Mouse (Mus musculus) hindbrain, embryonic 12.5 days (tissue): Measurements from ENCODE around the gene Adamtsl3. TPM values are rescaled to one million over a fixed set of nuclear protein-coding genes. Genes with fewer than 3 reads are reported as not detected.

Experiments
- ATAC-seq: fragments of 200-750 bp; cut with Nextera tagmentation; 2 replicates; pipeline ENCODE4 v1.8.0; 2017; ENCODE audit warnings: moderate TSS enrichment; ENCODE audit not compliant: low FRiP score
- H3K27ac ChIP-seq: fragments of 300-500 bp; sonication (generic); 2 replicates; pipeline ENCODE4 v1.5.1; 2016; ENCODE audit warnings: mild to moderate bottlenecking
- H3K27me3 ChIP-seq: fragments of 300-500 bp; sonication (generic); 2 replicates; pipeline ENCODE4 v1.6.1; 2016; ENCODE audit warnings: mild to moderate bottlenecking
- H3K36me3 ChIP-seq: fragments of 300-500 bp; sonication (generic); 2 replicates; pipeline ENCODE4 v1.6.1; 2016; ENCODE audit warnings: mild to moderate bottlenecking
- H3K4me1 ChIP-seq: fragments of 300-500 bp; sonication (generic); 2 replicates; pipeline ENCODE4 v1.6.1; 2016
- H3K4me2 ChIP-seq: fragments of 300-500 bp; sonication (generic); replicated peaks from 2 replicates; pipeline ENCODE4 v1.6.1; 2016; ENCODE audit warnings: mild to moderate bottlenecking
- H3K4me3 ChIP-seq: fragments of 300-500 bp; sonication (generic); 2 replicates; pipeline ENCODE4 v1.5.1; 2016; ENCODE audit warnings: mild to moderate bottlenecking
- H3K9ac ChIP-seq: fragments of 300-500 bp; sonication (generic); 2 replicates; pipeline ENCODE4 v1.6.1; 2016; ENCODE audit warnings: mild to moderate bottlenecking, moderate library complexity
- H3K9me3 ChIP-seq: fragments of 300-500 bp; sonication (generic); replicated peaks from 2 replicates; pipeline ENCODE4 v1.6.1; 2016; ENCODE audit warnings: mild to moderate bottlenecking
- WGBS: fragments of 180-500 bp; shearing (Covaris S2); methylation state at CpG from one replicate; pipeline ENCODE4 v1.1.7; 2016; 5-methylcytosine and 5-hydroxymethylcytosine counted together
- polyA plus RNA-seq: library from polyadenylated mRNA; unstranded; fragments of >200 nt; fragmentation: Nextera tagmentation; extraction: Ambion mirVana; gene quantifications from 2 replicates; pipeline ENCODE4 v1.2.1, GENCODE M21; 2016

The Adamtsl3 gene
- polyA plus RNA-seq, 1 experiment from 2014 or later, result 2.0 TPM

DNA sequence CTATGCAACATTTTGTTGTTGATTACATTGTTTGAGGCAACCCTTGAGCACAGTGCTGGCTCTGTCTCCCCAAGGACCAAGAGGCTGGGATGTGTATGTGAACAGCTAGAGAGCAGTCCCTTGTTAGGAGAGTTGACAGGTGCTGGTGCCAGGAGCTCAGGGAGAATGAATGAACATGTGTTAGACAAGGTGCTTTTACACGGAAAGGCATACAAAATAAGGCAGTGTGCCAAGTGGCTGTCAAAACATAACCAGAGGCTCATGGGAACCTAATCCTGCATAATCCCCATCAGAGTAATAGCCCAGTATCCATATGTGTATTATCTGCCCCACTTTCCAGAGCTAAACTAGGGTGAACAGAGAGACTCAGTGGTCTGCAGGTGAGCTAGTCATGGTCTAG, 1.5 kb upstream of the Adamtsl3 start:
- no peak for ATAC-seq
- peaks cover 11% of the 10 kb centered on the region for H3K4me1 ChIP-seq
- H3K27me3 ChIP-seq, result peaks cover 51% of the 10 kb centered on the region
- H3K4me2 ChIP-seq, result no peak overlapping the region
- H3K36me3 ChIP-seq, result no peaks in the 10 kb centered on the region
- 0 out of 2 replicates have a peak, but pooled peaks cover 3% of the 10 kb centered on the region for H3K9me3 ChIP-seq
- H3K27ac ChIP-seq, result no peak overlapping the region
- H3K4me3 ChIP-seq, result no peak overlapping the region
- 71% methylated on average over 1 of the region's 1 CpGs for WGBS
- no peak overlapping the region for H3K9ac ChIP-seq

DNA sequence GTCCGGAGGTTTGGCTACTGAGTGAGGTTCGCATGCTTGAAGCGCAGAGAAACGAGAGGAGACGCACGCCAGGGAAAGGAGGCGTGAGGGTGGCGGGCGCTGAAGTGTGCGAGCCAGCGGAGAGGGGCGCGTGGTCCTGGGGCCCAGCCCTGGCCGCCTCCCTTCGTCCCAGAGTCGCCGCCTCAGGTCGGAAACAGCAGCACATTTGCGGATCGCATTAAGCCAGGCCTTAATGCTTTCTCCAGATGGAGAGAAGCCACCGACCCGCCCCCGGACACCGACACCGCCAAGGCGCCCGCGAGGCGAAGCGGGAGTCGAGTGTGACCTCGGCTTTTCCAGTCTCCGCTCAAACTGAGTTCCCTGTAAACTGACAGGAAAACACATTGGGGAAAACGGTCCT, 638 bp downstream of the Adamtsl3 start:
- no peak overlapping the region for H3K27ac ChIP-seq
- 0 out of 2 replicates have a peak overlapping the region, but pooled peaks have one; percentile 33 for H3K9ac ChIP-seq
- 0 out of 2 replicates have a peak, but pooled peaks cover 3% of the 10 kb centered on the region for H3K9me3 ChIP-seq
- H3K36me3 ChIP-seq, result no peaks in the 10 kb centered on the region
- H3K4me3 ChIP-seq, result peak overlapping the region; percentile 51
- H3K4me1 ChIP-seq, result peaks cover 11% of the 10 kb centered on the region
- H3K27me3 ChIP-seq, result peaks cover 51% of the 10 kb centered on the region
- ATAC-seq, result no peak; the same call in 1 of the 2 replicates
- under 1% methylated on average over 34 of the region's 34 CpGs for WGBS
- H3K4me2 ChIP-seq, result peak overlapping the region; percentile 90

DNA sequence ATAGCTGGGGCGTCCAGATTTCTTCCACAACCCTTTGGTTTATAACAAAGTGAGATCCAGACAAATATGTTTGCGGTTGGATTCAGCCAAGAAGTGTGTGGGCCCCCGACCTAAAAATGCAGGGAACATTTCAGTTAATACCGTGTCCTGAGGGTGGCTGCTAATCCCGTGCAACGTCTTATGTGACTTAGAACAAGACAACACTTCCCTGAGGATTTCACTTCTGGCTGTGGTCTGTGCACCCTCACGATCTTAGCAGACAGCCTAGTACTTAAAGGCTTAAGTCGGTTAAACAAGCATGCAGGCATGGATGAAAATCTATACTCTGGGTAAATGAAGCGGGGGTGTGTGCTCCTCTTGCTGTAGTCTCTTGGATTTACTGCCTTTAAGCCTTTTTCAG, 2.6 kb downstream of the Adamtsl3 start:
- peaks cover 11% of the 10 kb centered on the region for H3K4me1 ChIP-seq
- peaks cover 51% of the 10 kb centered on the region for H3K27me3 ChIP-seq
- 88% methylated on average over 9 of the region's 9 CpGs for WGBS
- no peak overlapping the region for H3K9ac ChIP-seq
- no peak for ATAC-seq
- no peak overlapping the region for H3K4me3 ChIP-seq
- no peak overlapping the region for H3K27ac ChIP-seq
- H3K4me2 ChIP-seq, result no peak overlapping the region
- no peaks in the 10 kb centered on the region for H3K36me3 ChIP-seq
- 0 out of 2 replicates have a peak, but pooled peaks cover 3% of the 10 kb centered on the region for H3K9me3 ChIP-seq

DNA sequence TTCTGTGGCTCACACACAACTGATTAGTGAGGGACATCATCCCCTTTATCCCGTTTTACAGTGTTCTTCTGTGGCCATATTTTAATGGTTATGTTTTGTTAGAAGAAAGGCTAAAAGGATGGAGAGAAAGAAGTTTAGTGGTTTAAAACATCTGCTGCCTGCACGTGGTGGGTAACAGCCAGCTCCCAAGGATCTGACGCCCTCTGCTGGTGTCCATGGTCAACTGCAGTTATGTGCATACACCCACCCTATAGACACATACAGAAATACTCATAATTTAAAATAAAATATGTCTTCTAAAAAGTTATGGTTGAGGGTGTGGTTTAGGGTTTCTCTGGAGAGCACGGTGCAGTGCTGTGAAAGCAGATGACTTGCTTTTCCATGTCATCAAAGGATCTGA, 3.0 kb downstream of the Adamtsl3 start:
- Histone ChIP-seq H3K27ac (no peak overlapping the region), H3K4me1 (peaks cover 11% of the 10 kb centered on the region), H3K9ac (no peak overlapping the region), H3K27me3 (peaks cover 48% of the 10 kb centered on the region), H3K9me3 (0 out of 2 replicates have a peak, but pooled peaks cover 3% of the 10 kb centered on the region), H3K4me3 (no peak overlapping the region), H3K36me3 (no peaks in the 10 kb centered on the region), H3K4me2 (no peak overlapping the region)
- ATAC-seq, result no peak
- WGBS, result 82% methylated on average over 4 of the region's 4 CpGs

DNA sequence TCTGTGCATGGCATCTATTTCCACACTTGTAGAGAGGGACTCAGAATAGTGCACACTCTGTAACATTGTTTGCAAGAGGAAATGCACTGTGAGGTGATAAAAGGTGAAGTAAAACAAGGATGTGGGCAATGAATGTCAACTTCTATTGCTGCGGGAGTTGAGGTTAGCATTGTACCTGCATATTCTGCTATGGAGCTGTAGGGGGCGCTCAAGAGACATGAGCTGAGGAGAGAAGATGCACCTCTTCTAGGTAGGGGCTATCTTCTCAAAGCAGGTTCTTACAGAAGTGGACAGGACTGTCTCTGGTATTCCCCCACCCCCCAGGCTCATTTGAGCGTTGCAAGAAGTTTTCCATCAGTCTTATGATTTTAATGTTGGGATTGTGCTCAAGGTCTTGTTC, 3.7 kb downstream of the Adamtsl3 start:
- 54% methylated on average over 3 of the region's 3 CpGs for WGBS
- no peaks in the 10 kb centered on the region for H3K36me3 ChIP-seq
- H3K4me2 ChIP-seq, result no peak overlapping the region
- H3K27ac ChIP-seq, result no peak overlapping the region
- H3K9me3 ChIP-seq, result 0 out of 2 replicates have a peak, but pooled peaks cover 3% of the 10 kb centered on the region
- H3K27me3 ChIP-seq, result peaks cover 42% of the 10 kb centered on the region
- no peak overlapping the region for H3K9ac ChIP-seq
- no peak for ATAC-seq
- no peak overlapping the region for H3K4me3 ChIP-seq
- H3K4me1 ChIP-seq, result peaks cover 11% of the 10 kb centered on the region

DNA sequence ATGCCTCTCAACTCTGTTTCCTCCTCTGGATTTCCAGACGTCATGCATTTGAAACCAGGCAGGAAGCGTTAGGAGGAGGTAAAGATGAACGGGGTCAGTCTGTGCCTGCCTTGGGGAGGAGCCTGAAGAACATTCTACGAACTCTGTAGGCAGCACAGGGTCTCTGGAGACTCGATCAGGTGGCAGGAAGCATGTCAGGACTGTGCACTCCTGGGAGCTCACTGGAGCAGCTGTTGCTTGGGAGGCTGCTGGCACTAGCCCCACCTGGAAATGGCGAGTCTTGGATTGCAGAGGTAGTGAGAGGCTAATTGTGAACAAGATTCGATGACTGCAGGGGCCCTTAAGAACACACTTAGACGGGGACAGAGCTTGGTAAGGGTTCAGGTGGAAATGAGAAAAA, 6.0 kb downstream of the Adamtsl3 start:
- H3K4me3 ChIP-seq, result no peak overlapping the region
- peaks cover 19% of the 10 kb centered on the region for H3K27me3 ChIP-seq
- H3K4me1 ChIP-seq, result no peaks in the 10 kb centered on the region
- H3K9ac ChIP-seq, result no peak overlapping the region
- H3K4me2 ChIP-seq, result no peak overlapping the region
- WGBS, result 48% methylated on average over 8 of the region's 8 CpGs
- no peak for ATAC-seq
- H3K9me3 ChIP-seq, result 0 out of 2 replicates have a peak, but pooled peaks cover 3% of the 10 kb centered on the region
- no peak overlapping the region for H3K27ac ChIP-seq
- no peaks in the 10 kb centered on the region for H3K36me3 ChIP-seq

DNA sequence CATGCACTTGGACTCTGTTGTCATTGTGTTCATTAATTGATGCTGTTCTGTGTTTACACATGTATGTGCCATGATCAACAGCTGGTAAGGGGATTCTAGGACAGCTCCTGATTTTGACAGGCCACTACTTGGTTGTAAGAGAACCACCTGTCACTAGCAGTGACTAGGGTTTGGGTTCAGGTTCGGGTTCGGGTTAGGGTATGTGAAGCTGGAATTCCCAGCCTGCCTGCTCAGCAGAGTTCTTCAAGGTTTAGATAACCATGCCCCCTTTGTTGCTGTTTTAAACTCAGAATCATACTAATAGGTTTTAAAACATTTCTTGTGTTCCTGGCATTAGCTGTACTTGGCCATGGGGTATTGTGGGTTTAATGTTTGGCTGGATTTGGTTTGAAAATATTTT, 11.2 kb downstream of the Adamtsl3 start:
- H3K36me3 ChIP-seq, result no peaks in the 10 kb centered on the region
- H3K27me3 ChIP-seq, result no peaks in the 10 kb centered on the region
- no peak overlapping the region for H3K9ac ChIP-seq
- no peaks in the 10 kb centered on the region for H3K4me1 ChIP-seq
- no peak for ATAC-seq
- H3K9me3 ChIP-seq, result no peaks in the 10 kb centered on the region
- 82% methylated on average over 2 of the region's 2 CpGs for WGBS
- no peak overlapping the region for H3K4me3 ChIP-seq
- H3K4me2 ChIP-seq, result no peak overlapping the region
- H3K27ac ChIP-seq, result no peak overlapping the region

DNA sequence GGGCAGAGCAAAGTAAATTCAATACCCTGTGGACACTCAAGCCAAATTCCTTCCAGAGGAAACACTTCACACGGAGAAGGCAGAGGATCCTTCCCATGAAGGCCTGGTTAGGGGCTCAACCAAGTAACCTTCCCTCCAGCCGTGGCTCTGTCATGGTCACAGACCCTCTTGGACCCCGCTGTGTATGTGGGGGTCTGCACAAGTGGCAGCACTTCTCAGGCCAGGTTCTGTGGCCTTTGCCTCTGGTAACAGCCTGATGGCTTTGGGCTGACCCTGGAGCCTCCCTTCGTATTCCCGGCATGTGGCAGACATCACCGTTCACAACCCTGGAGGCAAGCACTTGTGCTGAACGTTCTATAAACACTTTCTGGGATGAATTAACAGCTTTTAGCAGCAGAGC, 14.3 kb downstream of the Adamtsl3 start:
- Histone ChIP-seq H3K4me3 (no peak overlapping the region), H3K9ac (no peak overlapping the region), H3K4me1 (no peaks in the 10 kb centered on the region), H3K4me2 (no peak overlapping the region), H3K27me3 (no peaks in the 10 kb centered on the region), H3K36me3 (no peaks in the 10 kb centered on the region), H3K27ac (no peak overlapping the region), H3K9me3 (no peaks in the 10 kb centered on the region)
- no peak for ATAC-seq
- 71% methylated on average over 7 of the region's 7 CpGs for WGBS

DNA sequence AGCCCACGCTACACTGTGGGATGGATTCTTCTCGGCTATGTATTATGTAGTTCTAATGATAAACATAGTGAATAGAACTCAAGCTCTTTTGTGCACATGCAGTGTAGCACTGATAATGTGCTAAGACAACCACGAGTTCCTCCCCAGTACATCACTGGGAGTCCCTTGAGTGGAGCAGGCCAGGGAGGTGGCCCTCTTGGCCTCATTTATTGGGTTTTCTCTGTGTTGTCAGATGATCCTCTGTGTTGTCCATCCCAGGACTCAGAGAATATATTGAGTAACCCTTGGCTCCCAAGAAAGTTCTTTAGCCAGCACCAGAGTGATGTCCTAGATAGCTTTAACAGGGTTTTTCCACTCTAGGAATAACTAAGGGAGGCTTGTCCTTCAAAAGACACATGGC, 14.9 kb downstream of the Adamtsl3 start:
- H3K4me2 ChIP-seq, result no peak overlapping the region
- 74% methylated on average over 3 of the region's 3 CpGs for whole genome bisulfite sequencing
- no peak for ATAC-seq
- H3K9me3 ChIP-seq, result no peaks in the 10 kb centered on the region
- no peaks in the 10 kb centered on the region for H3K27me3 ChIP-seq
- H3K36me3 ChIP-seq, result no peaks in the 10 kb centered on the region
- H3K27ac ChIP-seq, result no peak overlapping the region
- no peaks in the 10 kb centered on the region for H3K4me1 ChIP-seq
- H3K4me3 ChIP-seq, result no peak overlapping the region
- H3K9ac ChIP-seq, result no peak overlapping the region

DNA sequence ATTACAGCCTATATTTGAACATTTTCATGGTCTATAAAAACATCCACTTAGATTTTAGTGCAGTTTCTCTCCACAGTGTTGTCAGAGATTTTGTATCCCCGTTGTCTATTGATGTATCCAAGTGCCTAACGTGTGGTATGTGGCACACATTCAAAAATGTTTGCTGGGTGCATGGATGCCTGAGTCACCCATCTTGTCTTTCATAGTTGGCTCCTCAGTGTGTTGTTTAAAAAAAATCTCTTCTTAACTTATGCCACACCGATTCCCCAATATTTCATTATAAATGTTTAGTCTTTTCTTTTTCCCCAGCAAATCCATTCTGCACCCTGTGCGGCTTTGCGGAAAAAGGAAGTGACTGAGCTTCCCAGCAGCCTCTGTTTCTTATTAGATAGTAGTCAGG, 23.7 kb downstream of the Adamtsl3 start:
- Histone ChIP-seq H3K27ac (no peak overlapping the region), H3K4me3 (no peak overlapping the region), H3K4me2 (no peak overlapping the region), H3K4me1 (0 out of 2 replicates have a peak, but pooled peaks cover 3% of the 10 kb centered on the region), H3K9ac (no peak overlapping the region), H3K36me3 (no peaks in the 10 kb centered on the region), H3K27me3 (no peaks in the 10 kb centered on the region), H3K9me3 (no peaks in the 10 kb centered on the region)
- WGBS, result 81% methylated on average over 5 of the region's 5 CpGs
- ATAC-seq, result no peak

DNA sequence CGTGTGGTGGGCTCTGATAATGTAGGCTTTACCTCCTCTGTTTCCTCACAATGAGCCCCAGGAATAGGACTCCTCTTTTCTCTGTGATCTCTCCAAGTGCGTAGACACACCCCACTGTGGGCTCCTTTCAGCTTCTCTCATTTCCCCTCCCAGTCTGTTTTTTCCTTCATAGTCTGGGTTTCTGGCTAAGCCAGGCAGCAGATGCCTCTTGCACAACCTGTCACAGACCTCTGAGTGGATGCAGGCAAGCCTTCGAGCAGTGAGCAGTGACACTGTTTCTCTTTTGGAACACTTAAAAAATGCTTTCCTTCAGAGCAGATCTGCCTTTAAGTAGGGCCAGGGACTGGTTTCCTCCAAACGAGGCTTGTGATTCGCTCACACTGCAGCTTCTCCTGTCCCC, 24.2 kb downstream of the Adamtsl3 start:
- no peaks in the 10 kb centered on the region for H3K27me3 ChIP-seq
- H3K9ac ChIP-seq, result no peak overlapping the region
- 0 out of 2 replicates have a peak, but pooled peaks cover 3% of the 10 kb centered on the region for H3K4me1 ChIP-seq
- no peak for ATAC-seq
- H3K36me3 ChIP-seq, result no peaks in the 10 kb centered on the region
- H3K4me2 ChIP-seq, result no peak overlapping the region
- H3K4me3 ChIP-seq, result no peak overlapping the region
- H3K9me3 ChIP-seq, result no peaks in the 10 kb centered on the region
- no peak overlapping the region for H3K27ac ChIP-seq
- 77% methylated on average over 5 of the region's 5 CpGs for WGBS

DNA sequence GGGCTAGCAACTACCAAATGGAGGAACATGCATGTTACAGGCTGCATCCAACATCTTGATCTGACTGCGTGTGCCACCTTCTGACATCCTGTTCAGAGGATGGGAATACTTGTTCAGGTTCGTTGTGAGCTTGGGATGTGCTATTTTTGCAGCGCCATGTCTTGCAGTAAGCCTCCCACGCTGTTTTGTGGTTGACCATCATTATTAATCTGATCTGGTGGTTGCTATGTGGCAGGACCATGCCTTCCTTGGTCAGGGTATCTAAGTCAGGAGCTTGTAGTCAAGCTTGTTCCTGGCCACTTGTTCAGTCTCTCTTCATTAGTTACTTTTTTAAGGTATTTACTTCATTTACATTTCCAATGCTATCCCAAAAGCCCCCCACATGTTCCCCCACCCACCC, 24.7 kb downstream of the Adamtsl3 start:
- Histone ChIP-seq H3K4me3 (no peak overlapping the region), H3K4me1 (0 out of 2 replicates have a peak, but pooled peaks cover 3% of the 10 kb centered on the region), H3K4me2 (no peak overlapping the region), H3K27me3 (no peaks in the 10 kb centered on the region), H3K9me3 (no peaks in the 10 kb centered on the region), H3K36me3 (no peaks in the 10 kb centered on the region), H3K27ac (no peak overlapping the region), H3K9ac (no peak overlapping the region)
- WGBS, result 91% methylated on average over 4 of the region's 4 CpGs
- ATAC-seq, result no peak

DNA sequence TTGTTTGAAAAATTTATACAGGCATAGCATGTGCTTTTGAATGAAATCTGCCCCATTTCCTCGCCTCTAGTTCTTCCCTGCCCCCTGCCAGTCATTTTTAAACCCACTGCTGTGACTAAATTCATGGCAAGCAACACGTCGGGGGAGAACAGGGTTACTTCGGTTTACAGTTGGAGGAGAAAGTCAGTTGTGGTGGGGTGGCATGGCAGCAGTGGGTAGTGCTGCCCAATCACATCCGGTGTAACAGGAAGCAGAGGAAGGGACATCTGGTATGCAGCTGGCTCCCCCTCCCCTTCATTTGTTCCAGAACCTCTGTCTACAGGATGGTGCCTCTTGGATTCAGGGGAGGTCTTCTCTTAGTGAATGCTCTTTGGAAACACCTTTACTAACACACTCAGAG, 25.6 kb downstream of the Adamtsl3 start:
- WGBS, result 70% methylated on average over 5 of the region's 5 CpGs
- Histone ChIP-seq H3K4me3 (no peak overlapping the region), H3K36me3 (no peaks in the 10 kb centered on the region), H3K9me3 (no peaks in the 10 kb centered on the region), H3K4me2 (no peak overlapping the region), H3K27ac (no peak overlapping the region), H3K4me1 (0 out of 2 replicates have a peak, but pooled peaks cover 3% of the 10 kb centered on the region), H3K27me3 (no peaks in the 10 kb centered on the region), H3K9ac (no peak overlapping the region)
- ATAC-seq, result no peak
